Mouse (Mus musculus) hindbrain, embryonic 11.5 days (tissue): Measurements from ENCODE around the gene Nup155. TPM values are rescaled to one million over a fixed set of nuclear protein-coding genes. Genes with fewer than 3 reads are reported as not detected.
A peak's percentile ranks its signal among the peaks of the same experiment; 100 is the strongest.

Source experiments
- ATAC-seq: fragments of 200-750 bp; cut with Nextera tagmentation; 2 replicates; pipeline ENCODE4 v1.8.0; 2017; ENCODE audit warnings: mild to moderate bottlenecking, moderate TSS enrichment, moderate library complexity; ENCODE audit not compliant: low FRiP score
- DNase-seq: peaks from one replicate; pipeline ENCODE4 v3.0.0-alpha.2; 2015; ENCODE audit warnings: low spot score
- H3K27ac ChIP-seq: fragments of 300-500 bp; sonication (generic); 2 replicates; pipeline ENCODE4 v1.5.1; 2014; ENCODE audit warnings: mild to moderate bottlenecking, low read depth, low read length
- H3K27me3 ChIP-seq: fragments of 300-500 bp; sonication (generic); 2 replicates; pipeline ENCODE4 v1.6.1; 2014; ENCODE audit warnings: mild to moderate bottlenecking, low read length, moderate library complexity, mixed read lengths; ENCODE audit not compliant: control insufficient read depth, insufficient read depth
- H3K36me3 ChIP-seq: fragments of 300-500 bp; sonication (generic); 2 replicates; pipeline ENCODE4 v1.6.1; 2014; ENCODE audit warnings: mild to moderate bottlenecking, low read length, moderate library complexity, mixed read lengths; ENCODE audit not compliant: control insufficient read depth, insufficient read depth
- H3K4me1 ChIP-seq: fragments of 300-500 bp; sonication (generic); replicated peaks from 2 replicates; pipeline ENCODE4 v1.6.1; 2014; ENCODE audit warnings: low read length, mixed read lengths; ENCODE audit not compliant: control insufficient read depth, insufficient read depth
- H3K4me2 ChIP-seq: fragments of 300-500 bp; sonication (generic); replicated peaks from 2 replicates; pipeline ENCODE4 v1.6.1; 2014; ENCODE audit warnings: mild to moderate bottlenecking, low read depth, low read length
- H3K4me3 ChIP-seq: fragments of 300-500 bp; sonication (generic); 2 replicates; pipeline ENCODE4 v1.5.1; 2014; ENCODE audit warnings: low read depth, low read length
- H3K9ac ChIP-seq: fragments of 300-500 bp; sonication (generic); 2 replicates; pipeline ENCODE4 v1.6.1; 2014; ENCODE audit warnings: low read depth, low read length
- H3K9me3 ChIP-seq: fragments of 300-500 bp; sonication (generic); 2 replicates; pipeline ENCODE4 v1.6.1; 2016; ENCODE audit warnings: low read length; ENCODE audit not compliant: control insufficient read depth
- WGBS: fragments of 180-500 bp; shearing (Covaris S2); extraction: QIAGEN DNeasy Blood & Tissue Kit; methylation state at CpG from one replicate; pipeline ENCODE4 v1.1.7; 2014; 5-methylcytosine and 5-hydroxymethylcytosine counted together
- polyA plus RNA-seq: library from polyadenylated mRNA; unstranded; fragments of >200 nt; fragmentation: Nextera tagmentation; extraction: Ambion mirVana; gene quantifications from 2 replicates; pipeline ENCODE4 v1.2.1, GENCODE M21; 2014

Gene Nup155
- polyA plus RNA-seq, 1 experiment from 2014 or later = 24.0 TPM

- Histone ChIP-seq H3K9me3 (no peaks in the 10 kb centered on the region), H3K27ac (no peak overlapping the region), H3K36me3 (0 out of 2 replicates have a peak, but pooled peaks cover 6% of the 10 kb centered on the region), H3K27me3 (no peaks in the 10 kb centered on the region), H3K4me3 (no peak overlapping the region), H3K4me2 (no peak overlapping the region), H3K9ac (no peak overlapping the region), H3K4me1 (no peaks in the 10 kb centered on the region)
- 96% methylated on average over 1 of the region's 1 CpGs for WGBS
- no peak for DNase-seq
- ATAC-seq = no peak
Observed at GRCm38 (mm10) chr15:8161841-8162240, 52.8 kb downstream of the Nup155 start.

DNA sequence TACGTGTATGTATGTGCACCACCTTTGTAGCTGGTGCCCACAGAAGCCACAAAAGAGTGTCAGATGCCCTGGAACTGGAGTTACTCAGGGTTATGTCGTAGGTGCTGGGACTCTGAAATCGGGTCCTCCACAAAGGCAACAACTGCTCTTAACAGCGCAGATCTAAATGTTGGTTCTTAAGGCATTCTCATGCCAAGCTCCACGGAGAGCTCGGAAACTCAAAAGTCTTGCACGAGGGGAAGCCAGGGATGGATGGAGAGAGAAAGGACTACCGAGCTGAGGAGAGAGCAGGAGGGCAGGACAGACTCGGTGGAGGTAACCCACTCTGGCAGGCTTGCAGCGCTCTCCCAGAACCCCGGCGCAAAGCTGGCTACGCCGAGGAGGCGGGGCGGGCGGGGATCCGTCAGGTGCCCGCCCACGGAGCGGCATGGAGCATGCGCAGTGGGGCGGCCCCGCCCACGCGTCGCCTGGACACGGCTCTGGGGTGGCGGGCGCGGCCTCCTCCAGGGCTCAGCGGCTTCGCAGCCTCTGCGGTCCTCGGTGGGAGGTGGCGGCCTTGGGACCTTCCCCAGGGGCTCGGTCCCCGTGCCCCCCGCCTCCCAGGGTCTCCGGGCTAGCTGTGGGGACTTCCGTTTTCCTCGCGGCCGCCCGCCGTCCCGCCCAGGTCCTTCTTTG lies 59.7 kb downstream of the Nup155 start, which contains the start of gene Cplane1:
Gene Cplane1 (plus strand): TSS at position 516 of the 675 bp plus-strand sequence.
- Histone ChIP-seq H3K36me3 (no peaks in the 10 kb centered on the region), H3K4me1 (0 out of 2 replicates have a peak, but pooled peaks cover 2% of the 10 kb centered on the region), H3K27me3 (no peaks in the 10 kb centered on the region), H3K9me3 (no peaks in the 10 kb centered on the region), H3K4me2 (peak within 1 kb of the TSS; percentile 59), H3K9ac (peak within 1 kb of the TSS; percentile 80), H3K4me3 (peak within 1 kb of the TSS; percentile 58), H3K27ac (peak within 1 kb of the TSS; percentile 75)
- 1% methylated on average over 38 of the region's 47 CpGs for WGBS
- DNase-seq (peak; percentile 98), ATAC-seq (peak; percentile 99)

DNA sequence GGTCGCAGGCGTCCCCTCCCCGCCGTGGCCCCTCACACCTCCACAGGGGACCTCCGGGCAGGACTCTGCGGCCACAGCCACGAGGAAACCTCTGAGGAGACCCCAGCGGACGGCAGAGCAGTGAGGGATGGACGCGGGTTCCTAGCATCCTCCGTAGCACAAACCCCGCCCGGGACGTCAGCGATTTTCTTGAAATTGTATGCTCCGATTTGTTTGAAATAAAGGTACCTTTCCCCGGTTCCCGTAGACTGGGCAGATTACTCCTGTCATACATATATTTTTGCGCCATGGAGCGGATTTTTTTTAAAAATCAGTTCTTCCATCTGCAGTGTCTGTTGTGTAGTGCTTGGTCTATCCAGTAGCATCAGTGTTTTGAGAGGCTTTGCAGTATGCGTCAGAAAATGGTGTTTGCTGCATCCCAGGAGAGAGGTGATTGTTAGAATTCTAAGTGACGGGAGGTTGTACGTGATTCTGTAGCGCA lies 60.2 kb downstream of the Nup155 start:
- Histone ChIP-seq H3K4me1 (0 out of 2 replicates have a peak, but pooled peaks cover 2% of the 10 kb centered on the region), H3K36me3 (no peaks in the 10 kb centered on the region), H3K4me2 (peak overlapping the region; percentile 59), H3K9ac (peak overlapping the region; percentile 80), H3K27ac (peak overlapping the region; percentile 75), H3K27me3 (no peaks in the 10 kb centered on the region), H3K4me3 (peak overlapping the region; percentile 58), H3K9me3 (no peaks in the 10 kb centered on the region)
- WGBS = 1% methylated on average over 25 of the region's 25 CpGs
- DNase-seq = no peak
- ATAC-seq = peak; percentile 92

GRCm38 (mm10) chr15:8189563-8189962 lies 80.5 kb downstream of the Nup155 start:
- no peak for ATAC-seq
- Histone ChIP-seq H3K36me3 (0 out of 2 replicates have a peak, but pooled peaks cover 6% of the 10 kb centered on the region), H3K9me3 (no peaks in the 10 kb centered on the region), H3K4me3 (no peak overlapping the region), H3K4me1 (no peaks in the 10 kb centered on the region), H3K27ac (no peak overlapping the region), H3K9ac (no peak overlapping the region), H3K4me2 (no peak overlapping the region), H3K27me3 (no peaks in the 10 kb centered on the region)
- DNase-seq = no peak
- WGBS = 93% methylated on average over 3 of the region's 3 CpGs

DNA sequence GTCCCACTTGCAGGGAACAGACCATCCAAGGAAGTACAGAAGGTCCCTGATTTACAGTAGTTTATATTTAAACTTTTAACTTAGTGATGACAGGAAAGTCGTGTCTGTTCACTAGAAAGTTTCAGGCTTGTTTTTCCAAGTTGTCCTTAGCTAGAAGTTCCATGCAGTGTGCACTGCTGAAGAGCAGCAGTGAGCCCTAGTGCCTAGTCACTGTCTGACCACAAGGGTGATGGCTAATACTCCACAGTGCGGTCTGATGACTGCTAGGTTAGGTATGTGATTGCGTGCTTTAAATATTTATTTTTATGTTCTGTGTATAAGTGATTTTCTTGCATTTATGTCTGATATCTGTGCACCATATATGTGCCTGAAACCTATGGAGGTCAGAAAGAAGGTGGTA lies 81.4 kb downstream of the Nup155 start:
- DNase-seq (no peak), ATAC-seq (no peak)
- H3K4me3 ChIP-seq = no peak overlapping the region
- no peak overlapping the region for H3K27ac ChIP-seq
- H3K4me1 ChIP-seq = no peaks in the 10 kb centered on the region
- no peak overlapping the region for H3K9ac ChIP-seq
- no peaks in the 10 kb centered on the region for H3K9me3 ChIP-seq
- H3K27me3 ChIP-seq = no peaks in the 10 kb centered on the region
- no peak overlapping the region for H3K4me2 ChIP-seq
- WGBS = 90% methylated on average over 3 of the region's 3 CpGs
- H3K36me3 ChIP-seq = 0 out of 2 replicates have a peak, but pooled peaks cover 6% of the 10 kb centered on the region

GRCm38 (mm10) chr15:8200317-8200716 lies 91.2 kb downstream of the Nup155 start:
- DNase-seq (no peak), ATAC-seq (no peak)
- H3K9me3 ChIP-seq = no peaks in the 10 kb centered on the region
- no peaks in the 10 kb centered on the region for H3K27me3 ChIP-seq
- no peak overlapping the region for H3K9ac ChIP-seq
- no peak overlapping the region for H3K27ac ChIP-seq
- no peaks in the 10 kb centered on the region for H3K4me1 ChIP-seq
- peaks cover 10% of the 10 kb centered on the region for H3K36me3 ChIP-seq
- no peak overlapping the region for H3K4me3 ChIP-seq
- no peak overlapping the region for H3K4me2 ChIP-seq

GRCm38 (mm10) chr15:8208362-8208761 lies 99.3 kb downstream of the Nup155 start:
- Histone ChIP-seq H3K9ac (no peak overlapping the region), H3K9me3 (no peaks in the 10 kb centered on the region), H3K36me3 (peaks cover 6% of the 10 kb centered on the region), H3K4me2 (no peak overlapping the region), H3K27me3 (no peaks in the 10 kb centered on the region), H3K4me3 (no peak overlapping the region), H3K4me1 (no peaks in the 10 kb centered on the region), H3K27ac (no peak overlapping the region)
- DNase-seq (no peak), ATAC-seq (no peak)
- WGBS = 95% methylated on average over 6 of the region's 6 CpGs
